Mouse (Mus musculus) megakaryocyte, embryonic 14.5 days (primary cell): Measurements from ENCODE around the gene Ube2e2.

Experiments used
- FLI1 ChIP-seq: IDR thresholded peaks from 2 replicates; pipeline ENCODE4 v1.6.1; 2012; ENCODE audit warnings: low read length, inconsistent platforms, mixed read lengths
- GATA1 ChIP-seq: IDR thresholded peaks from 3 replicates; pipeline ENCODE4 v1.6.1; 2012; ENCODE audit warnings: mixed read lengths, low read length, inconsistent platforms, borderline replicate concordance

DNA sequence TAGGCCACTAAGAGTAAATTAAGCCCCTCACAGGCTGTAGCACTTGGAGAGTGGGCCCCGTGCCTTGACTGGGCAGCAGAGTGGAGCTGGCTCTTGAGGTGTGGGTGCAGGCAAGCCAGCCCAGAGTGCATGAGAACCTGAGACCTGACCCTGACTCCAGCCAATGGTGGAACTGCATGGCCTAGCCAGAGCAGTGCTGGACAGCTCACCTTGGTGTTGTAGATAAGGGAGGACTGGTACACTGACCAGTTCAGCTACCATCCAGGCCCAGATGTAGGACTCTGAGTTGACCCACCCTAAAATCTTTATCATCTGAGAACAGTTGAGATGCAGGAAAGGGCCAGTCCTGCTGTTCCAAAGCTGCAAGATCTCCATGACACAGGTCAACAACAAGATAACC is 11.6 kb downstream of the Ube2e2 start:
- TF ChIP-seq GATA1 (no peak), FLI1 (no peak)
